Mouse (Mus musculus) olfactory bulb, adult 2 months (tissue): ENCODE results near the gene Flot1.

Experiments
- CTCF ChIP-seq: fragments of 200-500 bp; IDR thresholded peaks from 2 replicates; pipeline ENCODE4 v1.5.1; 2012; ENCODE audit warnings: low read depth, mild to moderate bottlenecking, low read length, moderate library complexity; ENCODE audit not compliant: insufficient read depth
- POLR2A ChIP-seq: fragments of 200-500 bp; IDR thresholded peaks from 2 replicates; pipeline ENCODE4 v1.6.1; 2012; ENCODE audit warnings: mild to moderate bottlenecking, low read depth, low read length, moderate library complexity; ENCODE audit not compliant: insufficient read depth

- no peak for TF ChIP-seq CTCF
- TF ChIP-seq POLR2A = no peak
These were observed 26.2 kb upstream of the Flot1 start for GRCm38 (mm10) chr17:35796835-35797234.
